Mouse (Mus musculus) embryo, embryonic 11.5 days (tissue): ENCODE data around the gene Cnnm1.
"Not testable (repeated sequence)": the region's sequence is repeated elsewhere in the genome, so short reads cannot be mapped to it uniquely, and the experiment has no call there.

Experiments used
- DNase-seq: peaks from one replicate; pipeline ENCODE4 v3.0.0-alpha.2; 2012; ENCODE audit warnings: low read depth, low spot score

Cnnm1 gene

DNA sequence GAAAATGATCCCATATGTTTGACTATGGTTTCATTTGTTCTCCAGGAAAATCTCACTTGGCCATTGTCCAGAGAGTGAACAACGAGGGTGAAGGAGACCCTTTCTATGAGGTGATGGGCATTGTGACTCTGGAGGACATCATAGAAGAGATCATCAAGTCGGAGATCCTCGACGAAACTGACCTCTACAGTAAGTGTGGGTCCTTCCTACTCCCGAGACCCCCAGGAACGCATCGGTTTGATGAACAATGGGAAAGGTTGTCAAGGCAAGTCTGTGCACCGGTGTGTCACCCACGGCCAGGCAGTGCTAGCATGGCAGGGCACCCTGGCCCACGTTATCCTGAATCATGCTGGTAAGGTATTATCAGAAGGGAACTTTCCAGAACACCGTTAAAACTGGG lies 24.8 kb downstream of the Cnnm1 start:
- no peak for DNase-seq

- DNase-seq: no peak
Observed at GRCm38 (mm10) chr19:43465601-43466255, 25.5 kb downstream of the Cnnm1 start.

GRCm38 (mm10) chr19:43467927-43468685 lies 27.9 kb downstream of the Cnnm1 start:
- DNase-seq: no peak

- no peak for DNase-seq
Observed at GRCm38 (mm10) chr19:43469333-43469732, 29.1 kb downstream of the Cnnm1 start.

GRCm38 (mm10) chr19:43472331-43472730 lies 32.1 kb downstream of the Cnnm1 start:
- no peak for DNase-seq

- no peak for DNase-seq
Observed at GRCm38 (mm10) chr19:43472781-43473180, 32.5 kb downstream of the Cnnm1 start.

- no peak for DNase-seq
Observed at GRCm38 (mm10) chr19:43475642-43476041, 35.4 kb downstream of the Cnnm1 start.

DNA sequence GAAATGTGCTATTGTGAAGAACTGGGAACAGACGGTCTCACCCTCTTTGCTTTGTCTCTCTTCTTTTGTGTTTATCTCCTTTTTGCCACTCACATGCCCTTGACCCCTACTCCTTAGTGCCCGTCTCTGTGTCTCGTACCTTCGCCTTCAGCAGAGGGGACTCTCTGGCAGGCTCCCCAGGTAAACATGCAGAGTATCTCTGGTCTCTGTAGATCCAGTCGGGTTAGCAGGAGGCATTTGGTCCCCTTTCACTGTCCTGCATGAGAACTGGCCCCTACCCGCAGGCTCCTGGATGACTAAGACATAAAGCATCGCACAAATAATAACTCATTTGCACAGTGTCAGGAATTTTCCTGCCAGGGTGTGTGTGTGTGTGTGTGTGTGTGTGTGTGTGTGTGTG lies 35.8 kb downstream of the Cnnm1 start:
- DNase-seq: no peak

GRCm38 (mm10) chr19:43477436-43477835 lies 37.2 kb downstream of the Cnnm1 start:
- no peak for DNase-seq

DNA sequence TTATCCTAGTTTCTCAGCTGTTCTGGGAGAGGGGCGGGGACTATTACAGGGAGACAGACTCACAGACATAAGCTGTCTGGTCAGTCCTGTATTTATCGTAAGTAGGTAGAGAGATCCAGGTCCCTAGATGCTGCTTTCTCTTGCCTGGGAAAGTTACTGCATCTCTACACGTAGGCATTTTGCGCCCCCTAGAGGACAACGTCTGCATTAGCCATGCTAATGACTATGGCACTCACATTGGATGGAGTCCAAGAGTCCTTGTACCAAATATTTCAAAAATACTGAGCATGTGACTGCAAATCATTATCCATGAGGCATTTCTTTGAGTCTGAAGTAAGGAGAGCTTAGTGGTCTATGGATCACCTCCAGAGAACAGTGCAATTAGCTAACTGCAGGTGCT lies 38.7 kb downstream of the Cnnm1 start:
- DNase-seq: peak; percentile 52

- no peak for DNase-seq
Observed at GRCm38 (mm10) chr19:43479431-43479830, 39.2 kb downstream of the Cnnm1 start.

- DNase-seq: no peak
Observed at GRCm38 (mm10) chr19:43480512-43480911, 40.3 kb downstream of the Cnnm1 start.

- DNase-seq: peak; percentile 26
Observed at GRCm38 (mm10) chr19:43487429-43487828, 47.2 kb downstream of the Cnnm1 start.

DNA sequence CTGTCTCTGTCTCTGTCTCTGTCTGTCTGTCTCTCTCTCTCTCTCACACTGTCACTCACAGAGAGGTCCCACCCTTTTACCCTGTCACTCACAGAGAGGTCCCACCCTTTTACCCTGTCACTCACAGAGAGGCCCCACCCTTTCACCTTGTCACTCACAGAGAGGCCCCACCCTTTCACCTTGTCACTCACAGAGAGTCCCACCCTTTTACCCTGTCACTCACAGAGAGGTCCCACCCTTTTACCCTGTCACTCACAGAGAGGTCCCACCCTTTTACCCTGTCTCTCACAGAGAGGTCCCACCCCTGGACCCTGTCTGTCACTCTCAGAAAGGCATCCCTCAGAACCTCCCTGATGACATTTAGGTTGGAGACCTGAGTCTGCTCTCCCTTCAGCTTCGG lies 53.1 kb downstream of the Cnnm1 start:
- DNase-seq: not testable (repeated sequence)

- DNase-seq: no peak
Observed at GRCm38 (mm10) chr19:43493878-43494277, 53.6 kb downstream of the Cnnm1 start.

GRCm38 (mm10) chr19:43494914-43495313 lies 54.7 kb downstream of the Cnnm1 start:
- DNase-seq: no peak

DNA sequence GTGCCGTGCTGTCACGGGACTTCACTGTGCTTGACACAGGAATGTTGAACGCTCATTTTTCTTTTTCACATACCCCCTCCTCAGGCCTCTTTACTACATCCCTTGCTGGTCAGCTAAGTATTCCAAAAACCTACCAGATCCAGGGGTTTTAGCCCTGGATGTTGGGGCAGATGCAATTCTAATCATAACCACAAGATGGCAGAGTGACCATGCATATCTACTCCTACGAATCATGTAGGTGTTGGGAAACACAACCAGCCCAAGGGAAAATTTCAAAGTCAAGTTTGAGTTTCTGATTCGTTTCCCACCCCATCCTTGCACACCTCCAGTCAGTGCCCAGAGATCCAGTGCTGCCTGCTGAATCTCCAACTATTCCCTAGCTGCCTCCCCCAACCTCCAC lies 55.6 kb downstream of the Cnnm1 start:
- DNase-seq: peak; percentile 58

GRCm38 (mm10) chr19:43497440-43497839 lies 57.2 kb downstream of the Cnnm1 start:
- DNase-seq: no peak

DNA sequence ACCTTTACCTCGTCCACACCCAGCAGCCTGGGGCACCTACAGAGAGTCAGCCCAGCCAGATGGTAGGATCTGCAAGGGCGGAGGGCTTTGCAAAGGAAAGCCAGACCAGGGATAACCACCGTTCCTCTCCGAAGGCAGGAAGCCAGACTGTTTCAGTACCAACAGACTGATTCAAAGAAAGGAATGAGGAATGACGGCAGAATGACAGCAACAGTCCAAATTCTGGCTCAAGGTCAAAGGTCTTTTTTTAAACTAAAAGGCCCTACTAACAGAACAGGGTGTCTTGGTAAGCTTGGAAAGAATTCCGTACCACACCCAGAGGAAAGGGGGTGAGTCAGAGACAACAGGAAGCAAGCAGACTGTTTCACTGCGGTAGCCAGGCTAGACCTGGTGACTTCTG lies 58.6 kb downstream of the Cnnm1 start:
- no peak for DNase-seq

GRCm38 (mm10) chr19:43502630-43503029 lies 62.4 kb downstream of the Cnnm1 start:
- DNase-seq: no peak

DNA sequence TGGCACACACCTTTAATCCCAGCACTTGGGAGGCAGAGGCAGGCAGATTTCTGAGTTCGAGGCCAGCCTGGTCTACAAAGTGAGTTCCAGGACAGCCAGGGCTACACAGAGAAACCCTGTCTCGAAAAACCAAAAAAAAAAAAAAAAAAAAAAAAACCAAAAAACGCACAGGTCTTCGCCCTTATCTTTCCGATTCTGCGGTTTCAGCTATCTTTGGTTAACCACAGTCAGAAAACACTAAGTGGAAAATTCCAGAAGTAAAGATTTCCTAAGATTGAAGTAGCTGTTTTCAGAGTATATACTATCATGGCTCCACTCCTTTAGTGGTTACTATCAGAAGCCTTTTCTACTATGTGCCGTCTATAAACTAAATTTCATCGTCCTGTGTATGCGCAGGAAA lies 63.4 kb downstream of the Cnnm1 start:
- DNase-seq: not testable (repeated sequence)

- no peak for DNase-seq
Observed at GRCm38 (mm10) chr19:43505441-43505840, 65.2 kb downstream of the Cnnm1 start.
